Mouse (Mus musculus): ENCODE data around the gene Ube2j1. TPM values are rescaled to one million over a fixed set of nuclear protein-coding genes. Genes with fewer than 3 reads are reported as not detected.

Ube2j1 gene
- polyA plus RNA-seq, 1 experiment from 2014 or later = 66.4 TPM

- 86% methylated on average over 4 of the region's 4 CpGs for WGBS
- no peak for ATAC-seq
- no peaks in the 10 kb centered on the region for H3K9me3 ChIP-seq (replicated peaks; ENCODE audit: control insufficient read depth, low read length, poor library complexity, severe bottlenecking)
- H3K4me3 ChIP-seq (ENCODE audit: low read depth, low read length) = no peak overlapping the region
- no peak overlapping the region for H3K9ac ChIP-seq (ENCODE audit: low read depth, low read length)
- no peaks in the 10 kb centered on the region for H3K27me3 ChIP-seq (ENCODE audit: control insufficient read depth, insufficient read depth, low read depth, low read length)
- no peaks in the 10 kb centered on the region for H3K4me1 ChIP-seq (ENCODE audit: control insufficient read depth, insufficient read depth, low read length)
- H3K36me3 ChIP-seq (ENCODE audit: control insufficient read depth, insufficient read depth, low read length) = no peaks in the 10 kb centered on the region
- no peak overlapping the region for H3K27ac ChIP-seq (ENCODE audit: low read length)
- H3K4me2 ChIP-seq (ENCODE audit: low read length) = no peak overlapping the region
These were observed 43.2 kb downstream of the Ube2j1 start for GRCm38 (mm10) chr4:33074406-33074805.

- no peak for ATAC-seq
- Histone ChIP-seq H3K27me3 (ENCODE audit: control insufficient read depth, insufficient read depth, low read depth, low read length) (no peaks in the 10 kb centered on the region), H3K9me3 (replicated peaks; ENCODE audit: control insufficient read depth, low read length, poor library complexity, severe bottlenecking) (no peaks in the 10 kb centered on the region), H3K4me3 (ENCODE audit: low read depth, low read length) (no peak overlapping the region), H3K9ac (ENCODE audit: low read depth, low read length) (no peak overlapping the region), H3K36me3 (ENCODE audit: control insufficient read depth, insufficient read depth, low read length) (no peaks in the 10 kb centered on the region), H3K27ac (ENCODE audit: low read length) (no peak overlapping the region), H3K4me1 (ENCODE audit: control insufficient read depth, insufficient read depth, low read length) (no peaks in the 10 kb centered on the region), H3K4me2 (ENCODE audit: low read length) (no peak overlapping the region)
- 80% methylated on average over 5 of the region's 5 CpGs for WGBS
These were observed 43.6 kb downstream of the Ube2j1 start for GRCm38 (mm10) chr4:33074851-33075250.

GRCm38 (mm10) chr4:33075776-33076524 lies 44.7 kb downstream of the Ube2j1 start:
- Histone ChIP-seq H3K36me3 (ENCODE audit: control insufficient read depth, insufficient read depth, low read length) (no peaks in the 10 kb centered on the region), H3K27ac (ENCODE audit: low read length) (no peak overlapping the region), H3K9me3 (replicated peaks; ENCODE audit: control insufficient read depth, low read length, poor library complexity, severe bottlenecking) (no peaks in the 10 kb centered on the region), H3K4me3 (ENCODE audit: low read depth, low read length) (no peak overlapping the region), H3K4me2 (ENCODE audit: low read length) (no peak overlapping the region), H3K4me1 (ENCODE audit: control insufficient read depth, insufficient read depth, low read length) (no peaks in the 10 kb centered on the region), H3K9ac (ENCODE audit: low read depth, low read length) (no peak overlapping the region), H3K27me3 (ENCODE audit: control insufficient read depth, insufficient read depth, low read depth, low read length) (no peaks in the 10 kb centered on the region)
- WGBS = 85% methylated on average over 5 of the region's 5 CpGs
- no peak for ATAC-seq

- no peaks in the 10 kb centered on the region for H3K36me3 ChIP-seq (ENCODE audit: control insufficient read depth, insufficient read depth, low read length)
- no peaks in the 10 kb centered on the region for H3K9me3 ChIP-seq (replicated peaks; ENCODE audit: control insufficient read depth, low read length, poor library complexity, severe bottlenecking)
- H3K4me3 ChIP-seq (ENCODE audit: low read depth, low read length) = no peak overlapping the region
- H3K4me2 ChIP-seq (ENCODE audit: low read length) = no peak overlapping the region
- H3K27me3 ChIP-seq (ENCODE audit: control insufficient read depth, insufficient read depth, low read depth, low read length) = no peaks in the 10 kb centered on the region
- ATAC-seq = no peak
- 83% methylated on average over 11 of the region's 11 CpGs for WGBS
- H3K9ac ChIP-seq (ENCODE audit: low read depth, low read length) = no peak overlapping the region
- no peaks in the 10 kb centered on the region for H3K4me1 ChIP-seq (ENCODE audit: control insufficient read depth, insufficient read depth, low read length)
- H3K27ac ChIP-seq (ENCODE audit: low read length) = no peak overlapping the region
These were observed 45.9 kb downstream of the Ube2j1 start for GRCm38 (mm10) chr4:33077161-33077560.

GRCm38 (mm10) chr4:33077724-33078123 lies 46.5 kb downstream of the Ube2j1 start:
- ATAC-seq = no peak
- Histone ChIP-seq H3K36me3 (ENCODE audit: control insufficient read depth, insufficient read depth, low read length) (no peaks in the 10 kb centered on the region), H3K27ac (ENCODE audit: low read length) (no peak overlapping the region), H3K4me2 (ENCODE audit: low read length) (no peak overlapping the region), H3K9ac (ENCODE audit: low read depth, low read length) (no peak overlapping the region), H3K9me3 (replicated peaks; ENCODE audit: control insufficient read depth, low read length, poor library complexity, severe bottlenecking) (no peaks in the 10 kb centered on the region), H3K27me3 (ENCODE audit: control insufficient read depth, insufficient read depth, low read depth, low read length) (no peaks in the 10 kb centered on the region), H3K4me1 (ENCODE audit: control insufficient read depth, insufficient read depth, low read length) (no peaks in the 10 kb centered on the region), H3K4me3 (ENCODE audit: low read depth, low read length) (no peak overlapping the region)
- WGBS = 51% methylated on average over 8 of the region's 8 CpGs

- WGBS = 91% methylated on average over 3 of the region's 3 CpGs
- H3K9ac ChIP-seq (ENCODE audit: low read depth, low read length) = no peak overlapping the region
- H3K36me3 ChIP-seq (ENCODE audit: control insufficient read depth, insufficient read depth, low read length) = no peaks in the 10 kb centered on the region
- no peak overlapping the region for H3K4me3 ChIP-seq (ENCODE audit: low read depth, low read length)
- no peak overlapping the region for H3K4me2 ChIP-seq (ENCODE audit: low read length)
- H3K4me1 ChIP-seq (ENCODE audit: control insufficient read depth, insufficient read depth, low read length) = no peaks in the 10 kb centered on the region
- H3K27me3 ChIP-seq (ENCODE audit: control insufficient read depth, insufficient read depth, low read depth, low read length) = no peaks in the 10 kb centered on the region
- H3K9me3 ChIP-seq (replicated peaks; ENCODE audit: control insufficient read depth, low read length, poor library complexity, severe bottlenecking) = no peaks in the 10 kb centered on the region
- no peak overlapping the region for H3K27ac ChIP-seq (ENCODE audit: low read length)
- no peak for ATAC-seq
These were observed 47.3 kb downstream of the Ube2j1 start for GRCm38 (mm10) chr4:33078492-33078891.

- Histone ChIP-seq H3K27me3 (ENCODE audit: control insufficient read depth, insufficient read depth, low read depth, low read length) (no peaks in the 10 kb centered on the region), H3K36me3 (ENCODE audit: control insufficient read depth, insufficient read depth, low read length) (no peaks in the 10 kb centered on the region), H3K9ac (ENCODE audit: low read depth, low read length) (no peak overlapping the region), H3K27ac (ENCODE audit: low read length) (no peak overlapping the region), H3K9me3 (replicated peaks; ENCODE audit: control insufficient read depth, low read length, poor library complexity, severe bottlenecking) (no peaks in the 10 kb centered on the region), H3K4me2 (ENCODE audit: low read length) (no peak overlapping the region), H3K4me3 (ENCODE audit: low read depth, low read length) (no peak overlapping the region), H3K4me1 (ENCODE audit: control insufficient read depth, insufficient read depth, low read length) (no peaks in the 10 kb centered on the region)
- no peak for ATAC-seq
- WGBS = 84% methylated on average over 6 of the region's 6 CpGs
These were observed 68.0 kb downstream of the Ube2j1 start for GRCm38 (mm10) chr4:33099118-33099694.

Other genes starting within 250 kb of the Ube2j1 start
- gene Lyrm2, start 231.2 kb upstream of the Ube2j1 start, polyA plus RNA-seq (2015; fragmentation: Nextera tagmentation; extraction: Ambion mirVana) = 106 and 119 TPM in 2 replicates
- gene Ankrd6, start 80.6 kb upstream of the Ube2j1 start, polyA plus RNA-seq (2015; fragmentation: Nextera tagmentation; extraction: Ambion mirVana) = 35.7 and 37.9 TPM in 2 replicates
- 38.3 and 39.4 TPM in 2 replicates for gene Rragd, start 48.4 kb upstream of the Ube2j1 start, polyA plus RNA-seq (2015; fragmentation: Nextera tagmentation; extraction: Ambion mirVana)
- gene Gabrr2, start 31.6 kb downstream of the Ube2j1 start, polyA plus RNA-seq (2015; fragmentation: Nextera tagmentation; extraction: Ambion mirVana) = 0.34 and 0.80 TPM in 2 replicates
- 0.67 and 0.82 TPM in 2 replicates for gene Gabrr1, start 101.1 kb downstream of the Ube2j1 start, polyA plus RNA-seq (2015; fragmentation: Nextera tagmentation; extraction: Ambion mirVana)
- 1.9 and 2.0 TPM in 2 replicates for gene Pm20d2, start 158.3 kb downstream of the Ube2j1 start, polyA plus RNA-seq (2015; fragmentation: Nextera tagmentation; extraction: Ambion mirVana)
- gene Srsf12, start 177.6 kb downstream of the Ube2j1 start, polyA plus RNA-seq (2015; fragmentation: Nextera tagmentation; extraction: Ambion mirVana) = 73.3 and 82.4 TPM in 2 replicates

Measured in midbrain, embryonic 16.5 days (tissue).